Mouse (Mus musculus) erythroblast, embryonic 14.5 days (primary cell): Measurements from ENCODE around the gene Cntnap1.

Source experiments
- GATA1 ChIP-seq: IDR thresholded peaks from 2 replicates; pipeline ENCODE4 v1.6.1; 2012; ENCODE audit warnings: low read length, inconsistent platforms, mixed read lengths
- TAL1 ChIP-seq: IDR thresholded peaks from 3 replicates; pipeline ENCODE4 v1.6.1; 2012; ENCODE audit warnings: low read length, inconsistent platforms, mixed read lengths

DNA sequence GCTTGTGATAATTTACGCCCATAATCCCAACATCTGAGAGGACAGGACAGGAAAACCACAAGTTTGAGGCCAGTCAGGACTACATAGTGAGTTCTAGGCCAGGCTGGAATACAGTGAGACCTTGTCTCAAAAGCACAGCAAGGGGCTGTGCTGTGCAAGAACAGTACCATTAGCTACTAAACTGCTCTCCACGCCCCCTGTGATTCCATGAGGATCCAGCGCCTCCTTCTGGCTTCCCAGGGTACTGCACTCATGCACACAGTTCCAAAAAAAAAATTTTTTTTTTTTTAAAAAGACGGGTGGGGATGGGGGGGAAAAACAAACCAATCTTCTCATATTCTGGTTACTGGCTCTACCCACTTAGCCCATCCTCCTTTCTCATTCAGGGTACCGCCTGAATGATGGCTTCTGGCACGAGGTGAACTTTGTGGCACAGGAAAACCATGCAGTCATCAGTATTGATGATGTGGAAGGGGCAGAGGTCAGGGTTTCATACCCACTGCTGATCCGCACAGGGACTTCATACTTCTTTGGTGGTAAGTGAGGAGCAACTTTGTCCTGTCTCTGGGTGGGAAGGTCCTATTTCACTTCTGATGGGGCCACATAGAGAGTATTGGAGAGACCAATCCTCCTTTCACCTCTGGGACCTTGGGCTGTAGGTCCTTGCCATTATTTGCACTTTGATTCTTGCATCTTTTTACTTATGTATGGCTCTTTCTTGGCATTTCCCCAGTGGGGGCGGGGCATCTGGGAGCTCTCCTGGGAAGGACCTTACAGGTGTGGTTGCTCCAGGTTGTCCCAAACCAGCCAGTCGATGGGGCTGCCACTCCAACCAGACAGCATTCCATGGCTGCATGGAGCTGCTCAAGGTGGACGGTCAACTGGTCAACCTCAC lies 10.8 kb downstream of the Cntnap1 start:
- no peak for TF ChIP-seq TAL1
- no peak for TF ChIP-seq GATA1
